In genomic region chr9:104277528-104278162, GRCm38 (mm10) we compare ENCODE assay signal across 9 mouse cellular contexts. TPM values are rescaled to one million over a fixed set of nuclear protein-coding genes. Genes with fewer than 3 reads are reported as not detected.
DNase-seq lines count a peak whose midpoint lies in the region; ATAC-seq and TF ChIP-seq lines count a peak whose summit lies in the region.
"Had no signal": no experiment of that assay in that cellular context is flagged by ENCODE, and none has a peak within 500 bp of the region (broad histone marks: within the 10 kb centered on the region; RNA-seq: fewer than 3 reads in every experiment).

No protein-coding gene starts in this region.

- DNase-seq in kidney, adult 2 months: peak; percentile 41
- DNase-seq in kidney, postnatal 25 days: no peak
- peak; percentile 59 for DNase-seq in NIH3T3 (ENCODE audit: low read depth)
- peak; percentile 19 for DNase-seq in liver, postnatal 0 days
- DNase-seq in spleen, postnatal 14 days (ENCODE audit: low spot score in 2 of 2): no peak

- no peaks in the 10 kb centered on the region for H3K9me3 ChIP-seq in forebrain, embryonic 15.5 days
- H3K9me3 ChIP-seq in liver, postnatal 0 days (ENCODE audit: low read length): no peaks in the 10 kb centered on the region
- no peaks in the 10 kb centered on the region for H3K9me3 ChIP-seq in neural tube, embryonic 15.5 days (replicated peaks)
- H3K9me3 ChIP-seq: embryonic facial prominence, embryonic 13.5 days had no signal

- no peak for TF ChIP-seq POLR2A in kidney, adult 2 months (IDR thresholded peaks at IDR 0.05; ENCODE audit: low read depth, low read length)

- H3K27ac ChIP-seq in kidney, adult 2 months (ENCODE audit: insufficient read depth, low read depth, low read length): no peak overlapping the region
- no peak overlapping the region for H3K27ac ChIP-seq in forebrain, embryonic 15.5 days (replicated peaks)
- H3K27ac ChIP-seq in liver, postnatal 0 days (ENCODE audit: low read depth): no peak overlapping the region
- H3K27ac ChIP-seq in neural tube, embryonic 15.5 days (replicated peaks): no peak overlapping the region
- H3K27ac ChIP-seq: embryonic facial prominence, embryonic 13.5 days had no signal

- ATAC-seq in forebrain, embryonic 15.5 days (replicated peaks): peak; percentile 60
- peak; percentile 38 for ATAC-seq in inflammation-experienced regulatory T-cells, adult 6 months
- no peak; the same call in 1 of the 2 replicates for ATAC-seq in liver, postnatal 0 days
- ATAC-seq in neural tube, embryonic 15.5 days (ENCODE audit: low FRiP score): peak; percentile 47; the same call in 1 of the 2 replicates

- no peak overlapping the region for H3K4me3 ChIP-seq in kidney, adult 2 months (ENCODE audit: insufficient read depth, low read depth, low read length)
- H3K4me3 ChIP-seq in forebrain, embryonic 15.5 days: peak overlapping the region; percentile 13; the same call in 1 of the 2 replicates
- no peak overlapping the region for H3K4me3 ChIP-seq in liver, postnatal 0 days (ENCODE audit: low read depth, low read length)
- H3K4me3 ChIP-seq in neural tube, embryonic 15.5 days (replicated peaks): no peak overlapping the region; the same call in 1 of the 2 replicates
- H3K4me3 ChIP-seq: embryonic facial prominence, embryonic 13.5 days had no signal

- peaks cover 11% of the 10 kb centered on the region; the same call in 1 of the 2 replicates for H3K4me1 ChIP-seq in kidney, adult 2 months (ENCODE audit: control insufficient read depth, insufficient read depth, low read length)
- no peaks in the 10 kb centered on the region for H3K4me1 ChIP-seq in forebrain, embryonic 15.5 days
- H3K4me1 ChIP-seq in liver, postnatal 0 days (ENCODE audit: insufficient read depth): 0 out of 2 replicates have a peak, but pooled peaks cover 2% of the 10 kb centered on the region
- peaks cover 3% of the 10 kb centered on the region; the same call in 1 of the 2 replicates for H3K4me1 ChIP-seq in neural tube, embryonic 15.5 days
- H3K4me1 ChIP-seq: embryonic facial prominence, embryonic 13.5 days had no signal

- no peaks in the 10 kb centered on the region for H3K27me3 ChIP-seq in kidney, adult 2 months (replicated peaks; ENCODE audit: control insufficient read depth, insufficient read depth, low read length)
- H3K27me3 ChIP-seq in forebrain, embryonic 15.5 days: no peaks in the 10 kb centered on the region
- H3K27me3 ChIP-seq in liver, postnatal 0 days (ENCODE audit: insufficient read depth, low read length): no peaks in the 10 kb centered on the region
- H3K27me3 ChIP-seq in neural tube, embryonic 15.5 days (replicated peaks): no peaks in the 10 kb centered on the region
- H3K27me3 ChIP-seq: embryonic facial prominence, embryonic 13.5 days had no signal

- no peak for TF ChIP-seq EP300 in liver, postnatal 0 days (IDR thresholded peaks at IDR 0.05; ENCODE audit: low read depth)

- no peaks in the 10 kb centered on the region for H3K36me3 ChIP-seq in kidney, adult 2 months (ENCODE audit: control insufficient read depth, insufficient read depth, low read length)
- no peaks in the 10 kb centered on the region for H3K36me3 ChIP-seq in forebrain, embryonic 15.5 days
- no peaks in the 10 kb centered on the region for H3K36me3 ChIP-seq in liver, postnatal 0 days (replicated peaks; ENCODE audit: insufficient read depth, low read length)
- H3K36me3 ChIP-seq in neural tube, embryonic 15.5 days: no peaks in the 10 kb centered on the region
- H3K36me3 ChIP-seq: embryonic facial prominence, embryonic 13.5 days had no signal

- WGBS in kidney, adult 2 months: 22% methylated on average over 18 of the region's 18 CpGs
- WGBS in forebrain, embryonic 15.5 days: 22% methylated on average over 18 of the region's 18 CpGs
- WGBS in liver, postnatal 0 days (ENCODE audit: insufficient replicate concordance): 19% methylated on average over 18 of the region's 18 CpGs
- 22% methylated on average over 18 of the region's 18 CpGs for WGBS in neural tube, embryonic 15.5 days

- H3K9ac ChIP-seq in forebrain, embryonic 15.5 days (replicated peaks): no peak overlapping the region
- H3K9ac ChIP-seq in liver, postnatal 0 days (replicated peaks): no peak overlapping the region; the same call in 1 of the 2 replicates
- no peak overlapping the region for H3K9ac ChIP-seq in neural tube, embryonic 15.5 days (replicated peaks)
- H3K9ac ChIP-seq: embryonic facial prominence, embryonic 13.5 days had no signal

- peak; percentile 57 for TF ChIP-seq CTCF in kidney, adult 2 months (conservative IDR thresholded peaks at IDR 0.05; ENCODE audit: insufficient read depth, insufficient read length, low read depth, low read length)
- peak; percentile 79 for TF ChIP-seq CTCF in liver, postnatal 0 days (IDR thresholded peaks at IDR 0.05; ENCODE audit: low read depth)

- H3K4me2 ChIP-seq in forebrain, embryonic 15.5 days (replicated peaks): peak overlapping the region; percentile 27
- H3K4me2 ChIP-seq in liver, postnatal 0 days (ENCODE audit: low read depth, low read length): no peak overlapping the region
- H3K4me2 ChIP-seq in neural tube, embryonic 15.5 days: peak overlapping the region; percentile 44
- H3K4me2 ChIP-seq: embryonic facial prominence, embryonic 13.5 days had no signal

RNA-seq across cellular contexts. Expression of gene Dnajc13, which starts 14.9 kb away (rescaled TPM):
- polyA plus RNA-seq in kidney, adult 2 months (2012; rRNA removed): 104 and 129 TPM in 2 replicates
- 16.7 and 22.7 TPM in 2 replicates for polyA plus RNA-seq in forebrain, embryonic 15.5 days (2015; fragmentation: Nextera tagmentation; extraction: Ambion mirVana)
- polyA plus RNA-seq in inflammation-experienced regulatory T-cells, adult 6 months (2017; shearing (Covaris generic)): 10 to 100 TPM; 22.7 to 30.5 (median 30.3) TPM
- polyA plus RNA-seq in liver, postnatal 0 days (2015; fragmentation: Nextera tagmentation; extraction: Ambion mirVana): 5.4 and 5.8 TPM in 2 replicates
- 18.8 and 19.3 TPM in 2 replicates for polyA plus RNA-seq in neural tube, embryonic 15.5 days (2015; fragmentation: Nextera tagmentation; extraction: Ambion mirVana)

RNA-seq across cellular contexts. Expression of gene Acpp, which starts 59.9 kb away (rescaled TPM):
- polyA plus RNA-seq in kidney, adult 2 months (2012; rRNA removed): 4.6 and 5.4 TPM in 2 replicates
- 0.06 and 0.14 TPM in 2 replicates for polyA plus RNA-seq in forebrain, embryonic 15.5 days (2015; fragmentation: Nextera tagmentation; extraction: Ambion mirVana)
- 1 to 10 TPM; 2.3 to 6.1 (median 2.3) TPM for polyA plus RNA-seq in inflammation-experienced regulatory T-cells, adult 6 months (2017; shearing (Covaris generic))
- polyA plus RNA-seq in liver, postnatal 0 days (2015; fragmentation: Nextera tagmentation; extraction: Ambion mirVana): 0.57 and 0.79 TPM in 2 replicates
- polyA plus RNA-seq in neural tube, embryonic 15.5 days (2015; fragmentation: Nextera tagmentation; extraction: Ambion mirVana): 0.97 and 1.4 TPM in 2 replicates

Comparison
In these comparisons a context has a peak if more than half of its experiments do, and no peak if none do; other contexts are left out.
1. DNase-seq: peak in kidney, adult 2 months (single experiment), NIH3T3 (single experiment) and liver, postnatal 0 days (single experiment); none in kidney, postnatal 25 days (0 of 2) and spleen, postnatal 14 days (0 of 2).